Mouse (Mus musculus): ENCODE measurements around the gene Cdc73.
"Not testable (repeated sequence)": the region's sequence is repeated elsewhere in the genome, so short reads cannot be mapped to it uniquely, and the experiment has no call there.

The Cdc73 gene

DNA sequence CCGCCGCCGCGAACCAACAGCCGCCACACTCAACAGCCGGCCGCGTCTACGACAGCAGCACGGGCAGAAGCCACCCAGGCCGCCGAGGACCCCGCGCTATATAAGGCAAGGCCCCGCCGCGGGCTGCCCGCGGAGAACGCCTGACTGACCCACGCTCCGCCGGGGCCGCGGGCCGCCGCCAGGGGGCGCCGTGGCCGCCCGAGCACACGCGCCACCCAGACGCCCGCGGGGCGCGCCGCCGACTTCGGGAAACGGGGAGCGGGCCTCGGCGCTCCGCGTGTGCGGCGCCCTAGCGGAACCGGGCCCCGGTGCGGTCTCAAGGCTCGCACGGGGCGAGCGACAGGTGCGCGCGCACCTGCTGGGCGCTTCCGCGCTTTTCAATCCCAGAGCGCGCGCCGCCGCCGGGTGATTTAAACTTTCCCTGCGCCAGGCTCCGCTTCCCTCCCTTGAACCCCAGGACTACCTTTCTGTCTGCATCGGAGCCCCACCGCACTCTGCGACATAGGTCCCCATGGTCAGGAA, at the start of gene Cdc73:
Cdc73 (minus strand) TSS at position 153 of the 522 bp plus-strand sequence.
- DNase-seq, result peak; percentile 94

DNA sequence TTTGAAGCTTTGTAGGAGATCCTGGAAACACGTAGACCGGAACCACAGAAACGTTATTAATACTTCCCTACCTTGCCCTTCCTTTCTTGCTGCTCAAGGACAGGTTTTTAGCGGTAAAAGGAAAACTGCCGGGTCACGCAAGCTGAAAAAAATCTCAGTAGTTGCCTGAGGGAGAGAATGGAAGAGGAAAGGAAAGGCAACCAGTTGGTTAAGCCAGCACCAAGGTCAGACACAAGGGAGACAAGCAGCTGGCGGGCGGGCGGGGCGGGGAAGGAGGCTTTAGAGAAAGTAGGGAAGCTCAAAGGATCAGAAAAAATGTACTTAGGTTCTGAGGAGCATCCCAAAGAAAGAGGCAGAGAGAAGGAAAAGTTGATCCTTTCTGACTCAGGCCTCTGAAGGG, 43.2 kb upstream of the Cdc73 start:
- no peak for DNase-seq

DNA sequence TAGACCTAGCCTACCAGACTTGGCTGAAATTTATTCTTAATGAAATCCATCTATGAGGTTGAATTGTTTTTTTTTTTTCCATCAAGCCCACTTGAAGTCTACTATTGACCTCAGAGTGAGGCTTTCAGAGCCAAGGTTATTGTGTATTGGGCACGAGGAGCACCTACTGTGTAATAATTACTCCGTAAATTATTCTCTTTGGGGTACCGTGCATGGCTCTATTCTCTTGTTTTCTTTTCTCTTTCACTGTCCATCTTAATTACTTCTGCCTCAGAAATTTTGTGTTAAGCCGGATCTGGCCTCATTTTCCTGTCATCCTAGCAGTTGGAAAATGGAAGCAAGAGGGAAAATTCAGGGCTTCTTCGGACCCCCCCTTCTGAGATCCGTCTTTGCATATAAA, 39.5 kb upstream of the Cdc73 start:
- DNase-seq, result no peak

DNA sequence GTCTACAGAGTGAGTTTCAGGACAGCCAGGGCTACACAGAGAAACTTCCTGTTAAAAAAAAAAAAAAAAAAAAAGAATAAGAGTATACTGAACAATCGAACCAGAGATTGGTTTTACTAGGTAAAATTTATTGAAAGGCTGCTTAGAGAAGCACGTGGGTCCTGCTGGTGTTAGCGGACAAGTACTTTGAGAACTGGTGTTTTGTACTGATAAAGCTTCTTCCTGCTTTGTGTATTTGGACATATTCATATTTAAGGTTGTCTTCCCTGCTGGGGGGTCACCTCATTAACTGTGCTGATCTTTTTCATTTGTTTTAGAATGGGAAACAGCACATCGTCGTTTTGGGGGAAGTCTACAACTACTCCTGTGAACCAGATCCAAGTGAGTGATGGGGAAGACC, 38.6 kb upstream of the Cdc73 start:
- DNase-seq, result no peak

DNA sequence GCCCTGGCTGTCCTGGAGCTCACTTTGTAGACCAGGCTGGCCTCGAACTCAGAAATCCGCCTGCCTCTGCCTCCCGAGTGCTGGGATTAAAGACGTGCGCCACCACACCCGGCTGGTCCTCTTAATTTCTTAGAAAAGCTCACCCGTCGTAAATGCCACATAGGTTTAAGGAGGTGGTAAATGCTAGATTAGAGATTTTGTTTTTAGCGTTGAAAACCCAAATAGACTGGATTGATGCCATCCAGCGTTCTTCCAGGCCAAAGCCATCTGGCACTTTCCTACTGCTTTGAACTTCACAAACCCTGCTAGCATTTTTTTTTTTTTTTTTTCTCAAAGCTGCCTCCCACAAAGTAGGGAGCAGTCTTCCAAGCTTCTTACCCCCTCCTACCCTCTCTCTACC, 37.9 kb upstream of the Cdc73 start:
- no peak for DNase-seq

DNA sequence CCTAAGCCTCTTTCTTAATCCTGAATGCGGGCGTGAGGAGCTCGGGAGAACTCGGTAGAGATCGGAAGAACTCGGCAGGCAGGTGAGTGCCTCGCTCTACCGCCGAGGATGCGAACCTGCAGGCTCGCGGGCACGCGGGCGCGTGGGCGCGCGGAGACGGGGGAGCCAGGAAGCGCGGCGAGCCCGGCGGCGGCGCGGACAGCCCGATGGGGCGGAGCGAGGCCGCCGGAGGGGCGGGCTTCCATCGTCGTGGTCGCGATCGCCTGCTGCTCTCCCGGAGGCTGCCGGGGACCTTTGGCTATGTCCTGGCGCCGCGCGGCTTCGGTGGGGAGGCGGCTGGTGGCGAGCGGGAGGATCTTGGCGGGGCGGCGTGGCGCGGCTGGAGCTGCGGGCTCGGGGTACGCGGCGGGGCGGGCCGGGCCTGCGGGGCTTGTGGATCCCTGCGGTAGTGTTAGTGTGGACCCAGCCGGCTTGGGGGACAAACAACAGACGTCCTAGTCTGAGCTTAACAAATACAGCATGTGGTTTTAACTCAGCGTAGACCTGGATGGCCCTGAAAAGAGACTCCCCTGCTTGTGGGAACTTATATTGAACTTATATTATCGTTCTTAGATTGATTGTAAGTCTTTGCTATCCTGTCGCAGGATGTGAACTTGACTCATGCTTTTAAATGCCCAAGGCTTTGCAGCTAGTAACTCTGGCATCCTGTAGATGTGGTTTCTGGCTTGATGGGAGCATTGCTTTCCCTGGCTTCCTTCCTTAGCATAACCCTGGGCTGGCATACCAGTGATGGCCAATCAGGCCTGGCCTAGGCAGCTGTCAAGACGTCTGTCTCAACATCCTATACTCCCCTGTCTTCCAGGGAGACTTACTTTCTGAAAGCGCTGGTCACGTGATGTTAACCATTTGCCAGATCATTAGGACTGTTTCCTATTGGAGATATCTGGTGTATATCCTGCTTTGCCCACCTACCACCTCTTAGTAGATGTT, 37.0 kb upstream of the Cdc73 start:
- DNase-seq, result peak; percentile 94

DNA sequence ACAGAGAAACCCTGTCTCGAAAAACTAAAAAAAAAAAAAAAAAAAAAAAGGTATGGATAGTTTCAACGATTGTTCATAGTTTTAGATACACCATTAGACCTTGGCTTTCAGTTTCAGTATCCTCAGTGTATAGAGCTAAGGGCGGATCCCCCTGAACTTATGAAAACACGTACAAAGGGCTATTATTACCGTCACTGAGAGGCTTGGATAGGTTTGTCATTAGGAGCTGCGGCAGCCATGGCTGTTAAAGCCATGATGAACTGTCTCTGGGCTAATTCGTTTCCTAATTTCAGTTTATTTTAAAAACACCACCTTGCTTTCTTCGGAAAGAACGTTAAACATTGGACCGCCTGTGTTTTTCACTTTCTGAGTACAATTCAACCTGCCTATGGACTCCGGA, 36.1 kb upstream of the Cdc73 start:
- no peak for DNase-seq

DNA sequence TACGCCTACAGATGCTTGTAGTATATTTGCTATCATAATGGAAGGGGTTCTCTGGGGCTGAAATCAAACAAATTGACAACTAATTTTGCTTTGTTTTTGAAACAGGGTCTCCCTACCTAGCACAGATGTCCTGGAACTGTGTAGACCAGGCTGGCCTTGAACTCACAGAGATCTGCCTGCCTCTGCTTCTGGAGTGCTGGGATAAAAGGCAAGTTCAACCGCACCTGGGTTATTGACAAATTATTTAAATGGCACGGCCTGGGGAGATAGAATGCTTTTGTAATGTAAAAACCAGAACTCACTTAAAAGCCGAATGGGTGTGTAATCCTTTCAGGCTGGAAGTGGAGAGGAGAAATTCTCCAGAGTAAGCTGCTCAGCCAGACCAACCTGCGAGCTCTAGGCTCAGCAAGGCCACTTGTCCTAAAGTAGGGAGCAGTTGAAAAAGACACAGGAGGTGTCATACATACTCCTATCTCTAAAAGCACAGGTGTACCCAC, 31.3 kb upstream of the Cdc73 start:
- no peak for DNase-seq

DNA sequence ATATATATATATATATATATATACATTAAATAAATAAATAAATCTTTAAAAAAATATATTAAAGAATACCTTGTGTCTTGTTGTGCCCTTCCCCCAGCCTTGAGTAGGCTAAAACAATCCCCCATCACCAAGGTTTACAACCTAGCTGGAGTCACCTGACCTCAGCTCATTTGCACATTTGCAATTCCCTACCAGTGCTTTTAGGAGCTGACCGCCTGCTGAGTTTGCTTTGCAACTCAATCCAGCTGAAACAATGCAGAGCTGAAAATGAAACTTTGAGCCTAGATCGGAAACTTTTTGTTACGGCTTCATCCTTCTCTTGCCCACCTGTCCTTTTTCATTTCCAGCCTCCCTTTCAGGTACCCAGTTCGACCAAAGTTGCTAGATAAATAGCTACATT, 29.0 kb upstream of the Cdc73 start:
- no peak for DNase-seq

DNA sequence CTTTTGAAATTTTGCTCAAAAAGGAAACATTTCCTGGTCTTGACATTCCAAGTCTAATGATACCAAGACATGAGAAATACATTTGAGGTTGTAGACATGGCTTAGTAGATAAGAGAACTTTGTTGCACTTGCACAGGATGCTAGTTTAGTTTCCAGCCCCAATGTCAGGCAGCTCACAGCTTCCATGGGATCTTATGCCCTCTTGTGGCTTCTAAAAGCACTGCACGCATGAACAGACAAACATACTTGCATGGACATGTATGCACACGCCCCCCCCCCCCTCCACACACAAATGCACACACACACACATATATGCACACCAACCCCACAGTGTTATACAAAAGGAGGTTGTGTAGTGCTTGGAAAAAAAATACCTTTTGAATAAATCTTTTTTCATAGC, 28.2 kb upstream of the Cdc73 start:
- peak; percentile 47 for DNase-seq

DNA sequence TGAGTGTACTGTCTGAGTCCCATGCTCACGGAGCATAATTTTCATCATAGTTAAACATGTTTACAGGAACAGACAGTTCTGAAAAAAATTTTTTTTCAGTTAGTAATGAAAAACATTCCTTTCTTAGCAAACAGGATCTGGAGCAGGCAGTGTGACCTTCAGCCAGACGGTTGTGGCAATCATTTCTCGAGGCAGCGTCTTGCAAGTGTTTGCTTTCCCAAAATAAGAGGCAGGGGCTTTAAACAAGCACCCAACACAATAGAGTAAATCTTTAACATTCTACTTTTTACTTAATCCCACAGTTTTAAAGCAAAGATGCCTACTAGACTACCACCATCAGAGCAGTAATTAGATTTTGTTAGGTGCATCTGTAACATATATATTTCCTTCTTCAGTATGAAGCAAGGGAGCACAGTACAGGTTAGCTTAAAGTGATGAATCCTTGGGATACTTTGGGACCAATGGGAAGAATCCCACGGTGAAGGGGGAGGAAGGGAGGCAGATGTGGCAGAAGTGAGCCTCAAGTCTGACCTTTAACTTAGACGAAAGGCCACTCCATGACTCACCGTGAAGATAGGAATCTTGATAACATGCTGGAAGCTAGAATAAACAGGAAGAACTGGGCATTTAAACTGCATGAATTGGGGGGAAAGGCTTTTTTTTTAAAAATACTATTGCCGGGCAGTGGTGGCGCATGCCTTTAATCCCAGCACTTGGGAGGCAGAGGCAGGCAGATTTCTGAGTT, 25.2 kb upstream of the Cdc73 start:
- no peak for DNase-seq

DNA sequence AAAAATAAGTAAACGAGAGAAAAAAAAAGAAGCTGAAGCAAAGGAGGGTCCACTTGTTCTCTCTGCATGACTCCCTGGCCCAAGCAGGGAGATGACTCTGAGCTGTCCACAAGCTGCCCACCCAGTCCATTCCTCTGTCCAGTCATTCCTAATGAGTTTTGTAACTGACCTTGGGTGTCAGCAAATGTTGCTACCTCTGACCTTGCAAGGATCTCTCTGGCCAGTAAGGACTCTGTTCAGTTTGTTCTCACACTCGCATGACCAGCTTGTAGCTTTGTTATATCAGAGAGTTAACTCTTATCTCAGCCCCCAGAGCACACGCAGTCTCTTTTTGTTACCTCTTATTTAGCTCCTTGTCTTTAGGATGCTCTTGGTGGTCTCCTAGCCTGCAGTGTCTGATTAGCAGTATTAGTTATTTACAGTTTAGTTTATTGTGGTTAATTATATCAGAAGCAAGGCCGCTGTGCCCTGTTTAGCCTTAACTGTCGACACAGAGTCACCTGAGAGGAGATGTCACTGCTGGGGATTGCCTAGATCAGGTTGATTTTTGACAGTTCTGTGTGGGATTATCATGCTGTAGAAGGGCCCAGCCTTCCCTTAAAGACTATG, 21.9 kb upstream of the Cdc73 start:
- no peak for DNase-seq

DNA sequence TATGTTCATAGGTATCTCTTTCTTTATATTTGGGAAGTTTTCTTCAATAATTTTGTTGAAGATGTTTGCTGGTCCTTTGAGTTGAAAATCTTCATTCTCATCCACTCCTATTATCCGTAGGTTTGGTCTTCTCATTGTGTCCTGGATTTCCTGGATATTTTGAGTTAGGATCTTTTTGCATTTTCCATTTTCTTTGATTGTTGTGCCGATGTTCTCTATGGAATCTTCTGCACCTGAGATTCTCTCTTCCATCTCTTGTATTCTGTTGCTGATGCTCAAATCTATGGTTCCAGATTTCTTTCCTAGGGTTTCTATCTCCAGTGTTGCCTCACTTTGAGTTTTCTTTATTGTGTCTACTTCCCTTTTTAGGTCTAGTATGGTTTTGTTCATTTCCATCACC, 13.3 kb upstream of the Cdc73 start, which contains the start of gene Glrx2:
Glrx2 (plus strand) TSS at position 301 of the 400 bp plus-strand sequence.
- not testable (repeated sequence) for DNase-seq

DNA sequence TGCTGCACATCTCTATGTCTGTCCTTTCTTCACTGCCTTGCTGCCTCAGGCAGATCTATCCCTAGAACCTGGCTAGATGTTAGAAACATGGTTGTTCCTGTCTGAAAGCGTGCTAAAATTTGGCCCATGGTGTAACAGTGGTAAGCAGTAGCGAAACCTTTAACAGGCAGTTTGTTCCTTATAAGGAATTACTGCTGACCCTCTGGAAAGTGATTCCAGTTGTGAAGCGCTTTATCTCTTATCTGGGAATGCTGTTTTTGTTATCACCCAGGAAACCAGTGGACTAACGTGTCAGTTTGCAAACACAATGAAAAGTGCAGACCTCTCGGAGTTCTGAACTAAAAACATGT, 7.9 kb upstream of the Cdc73 start:
- no peak for DNase-seq

DNA sequence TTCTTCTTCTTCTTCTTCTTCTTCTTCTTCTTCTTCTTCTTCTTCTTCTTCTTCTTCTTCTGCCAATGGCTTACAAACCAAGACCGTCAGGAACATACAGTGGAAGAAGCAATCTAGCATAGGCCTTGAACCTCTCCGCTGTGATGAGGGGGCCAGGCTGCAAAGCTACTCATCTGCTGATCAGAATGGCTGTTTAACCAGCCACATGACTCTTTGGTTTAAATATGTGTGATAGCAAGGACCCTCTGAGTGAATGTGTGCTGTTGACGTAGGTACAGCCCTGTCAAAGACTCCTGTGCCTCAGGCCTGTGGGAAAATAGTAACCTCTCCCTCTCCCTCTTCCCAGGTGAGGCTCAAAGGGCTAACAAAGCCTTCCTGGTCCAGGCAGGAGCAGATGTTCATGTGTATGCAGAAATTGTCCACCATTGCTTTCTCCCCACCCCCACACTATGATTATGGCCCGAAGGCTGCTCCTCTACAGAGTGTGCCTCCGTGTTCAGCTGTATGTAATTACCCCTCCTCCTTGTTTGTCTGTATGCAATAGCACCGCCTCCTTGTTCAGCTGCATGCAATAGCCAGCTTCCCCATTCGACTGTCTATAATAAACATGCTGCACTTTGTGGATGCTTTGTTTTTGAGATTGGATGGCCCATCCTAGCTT, 7.4 kb upstream of the Cdc73 start:
- no peak for DNase-seq

DNA sequence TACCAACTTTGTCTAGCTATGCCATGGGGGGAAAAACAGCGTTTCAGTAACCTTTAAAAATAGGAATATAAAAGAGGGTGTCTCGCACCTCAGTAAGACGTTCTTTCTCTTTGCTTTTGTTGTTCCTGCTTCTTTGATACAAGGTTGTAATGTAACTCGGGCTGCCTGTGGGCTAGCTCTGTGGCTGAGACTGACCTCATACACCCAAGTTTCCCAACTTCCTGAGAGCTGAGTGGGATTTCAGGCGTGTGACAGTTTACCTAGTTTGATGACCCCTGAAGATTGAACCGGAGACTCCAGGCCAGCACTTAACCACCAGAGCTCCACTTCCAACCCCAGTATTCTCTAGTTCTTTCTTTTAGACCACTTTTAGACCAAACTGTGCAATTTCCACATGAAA, 5.7 kb upstream of the Cdc73 start:
- DNase-seq, result no peak

DNA sequence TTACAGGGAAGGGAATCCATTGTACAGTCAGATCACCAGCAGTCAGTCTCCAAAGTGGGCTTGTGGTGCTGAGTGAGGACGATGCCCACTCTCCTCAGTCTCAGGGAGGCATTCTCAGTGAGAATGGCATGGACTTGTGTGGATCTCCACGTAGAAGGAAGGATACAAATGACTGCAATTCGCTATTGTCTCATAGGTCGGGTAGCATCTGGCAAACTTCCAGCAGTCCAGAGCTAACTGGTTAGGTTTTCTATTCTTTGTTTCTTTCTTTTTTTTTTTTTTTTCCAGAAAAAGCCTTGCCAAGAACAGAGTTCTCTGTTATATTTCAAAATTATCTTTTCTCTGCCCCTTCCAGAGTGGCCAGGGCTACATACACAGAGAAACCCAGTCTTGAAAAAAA, 4.3 kb upstream of the Cdc73 start:
- no peak for DNase-seq

DNA sequence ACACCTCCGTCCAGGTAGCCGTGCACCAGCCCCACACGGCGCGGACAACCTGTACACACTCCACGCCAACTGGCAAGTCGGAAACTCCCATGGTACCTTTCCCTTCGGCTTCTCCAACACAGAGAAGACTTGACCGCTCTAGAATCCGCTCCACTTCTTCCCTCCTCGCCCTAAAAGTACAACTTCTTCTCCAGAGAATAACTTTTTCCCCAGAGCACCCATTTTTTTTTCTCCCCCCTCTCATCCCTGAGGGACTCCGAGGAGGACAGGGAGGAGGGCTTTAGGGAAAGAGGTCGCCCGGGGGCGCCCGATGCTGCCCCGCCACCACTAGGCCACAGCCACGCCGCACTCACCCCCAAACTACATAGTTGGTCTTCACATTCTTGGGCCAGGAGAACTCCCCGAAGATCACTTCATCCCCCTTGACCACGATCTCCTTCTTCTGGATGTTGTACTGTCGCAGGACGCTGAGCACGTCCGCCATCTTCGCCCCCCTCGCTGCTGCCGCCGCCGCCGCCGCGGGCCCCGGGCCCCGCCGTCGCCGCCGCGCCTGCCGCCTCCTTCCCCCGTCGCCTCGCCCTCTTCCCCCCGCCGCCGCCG, 452 bp downstream of the Cdc73 start:
- DNase-seq, result no peak

DNA sequence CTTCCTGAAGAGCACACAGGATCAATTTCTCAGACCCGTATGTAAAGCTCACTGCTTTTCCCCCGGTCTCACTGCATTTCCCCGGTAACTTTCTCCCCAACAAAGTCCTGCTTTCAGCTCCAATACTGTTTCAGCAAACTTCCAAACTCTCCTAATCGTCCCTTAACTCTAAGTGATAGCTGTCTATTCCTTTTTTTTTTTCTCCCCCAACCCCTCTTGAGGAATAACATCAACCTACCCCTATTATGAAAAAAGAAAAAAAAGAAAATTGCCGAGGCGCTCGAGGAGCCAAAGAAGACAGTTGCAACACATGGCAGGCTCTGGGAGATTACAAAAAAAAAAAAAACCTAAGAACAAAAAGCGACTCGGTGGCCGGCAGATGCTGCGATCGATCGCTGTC, 957 bp downstream of the Cdc73 start:
- no peak for DNase-seq

DNA sequence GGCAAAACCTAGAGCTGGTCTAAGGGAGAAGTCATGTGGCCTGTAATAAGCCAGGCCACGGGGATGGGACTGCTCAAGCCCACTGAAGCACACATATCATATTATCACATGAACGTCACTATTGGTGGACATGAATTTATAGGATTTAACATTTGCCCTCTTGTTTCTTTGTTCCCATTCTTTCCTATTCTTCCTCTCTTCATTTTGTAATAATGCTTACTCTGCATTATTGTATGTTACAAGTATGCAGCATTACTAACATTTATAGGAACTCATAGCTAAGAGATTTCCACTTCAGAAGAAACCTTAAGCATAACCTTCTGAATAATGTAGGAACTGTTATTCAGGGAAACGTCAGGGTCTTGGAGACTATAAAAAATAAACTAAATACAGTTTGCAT, 17.8 kb downstream of the Cdc73 start:
- DNase-seq, result no peak

DNA sequence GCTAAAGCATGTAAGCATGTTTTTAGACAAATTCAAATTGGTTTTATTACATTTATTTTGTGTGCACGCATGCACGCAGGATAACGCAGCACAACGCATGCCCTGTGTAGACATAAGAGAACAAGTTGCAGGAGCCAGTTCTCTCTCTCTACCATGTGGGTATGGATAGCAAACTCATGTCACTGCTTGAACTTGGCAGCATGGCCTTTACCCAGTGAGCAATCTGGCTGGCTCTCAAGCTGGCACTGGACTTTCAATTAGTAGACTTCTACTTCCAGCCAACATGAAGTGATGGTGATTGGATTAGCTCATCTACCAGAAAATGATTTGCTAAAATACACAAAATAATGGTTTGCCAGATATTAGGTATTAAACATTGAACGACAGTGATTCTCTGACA, 21.6 kb downstream of the Cdc73 start:
- DNase-seq, result no peak

DNA sequence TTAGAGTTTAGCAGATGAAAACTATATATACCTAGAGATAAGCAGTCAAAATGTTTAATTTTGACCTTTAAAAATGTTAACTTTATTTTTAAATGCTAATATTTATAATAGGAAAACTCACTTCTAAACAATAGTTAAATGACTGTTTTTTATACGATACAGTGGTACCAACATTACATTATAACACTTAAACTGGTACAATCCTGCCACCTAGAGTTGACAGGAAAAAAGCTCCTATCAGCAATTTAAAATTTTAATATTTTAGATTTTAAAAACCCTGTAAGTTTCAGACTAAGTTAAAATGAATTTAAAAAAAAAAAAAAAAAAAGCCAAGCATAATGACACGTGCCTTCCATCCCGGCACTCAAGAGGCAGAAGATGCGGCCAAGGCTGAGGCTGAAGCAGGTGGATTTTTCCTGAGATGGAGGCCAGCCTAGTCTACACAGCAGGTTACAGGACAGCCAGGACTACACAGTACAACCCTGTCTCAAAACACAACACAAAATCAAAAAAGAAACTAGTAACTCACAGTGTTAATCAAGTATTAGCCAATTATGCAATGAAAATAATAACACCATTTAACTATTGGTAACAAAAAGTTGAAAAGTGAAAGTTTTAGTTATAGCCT, 26.8 kb downstream of the Cdc73 start:
- no peak for DNase-seq

All from thymus, postnatal 25 days (tissue).